Mouse (Mus musculus) left cerebral cortex, postnatal 14 days (tissue): ENCODE results near the gene Runx1. TPM values are rescaled to one million over a fixed set of nuclear protein-coding genes. Genes with fewer than 3 reads are reported as not detected.

Experiments
- DNase-seq, 2 experiments: peaks; one replicate each; pipeline ENCODE4 v3.0.0; 2021 to 2022; ENCODE audit warnings: low spot score in 2 of 2, mixed read lengths in 1 of 2
- intact Hi-C: fragments of 180-260 bp; cut with DNase I; formaldehyde crosslinking; loops from one replicate; pipeline ENCODE4 v1.15.1; 2025
- total RNA-seq, 2 experiments: library from RNA; stranded (reverse); gene quantifications; 2 replicates each; pipeline ENCODE4 v1.2.3; 2021

Runx1 gene
- total RNA-seq, 2 experiments from 2014 or later: 1.4 to 1.8 TPM

DNA sequence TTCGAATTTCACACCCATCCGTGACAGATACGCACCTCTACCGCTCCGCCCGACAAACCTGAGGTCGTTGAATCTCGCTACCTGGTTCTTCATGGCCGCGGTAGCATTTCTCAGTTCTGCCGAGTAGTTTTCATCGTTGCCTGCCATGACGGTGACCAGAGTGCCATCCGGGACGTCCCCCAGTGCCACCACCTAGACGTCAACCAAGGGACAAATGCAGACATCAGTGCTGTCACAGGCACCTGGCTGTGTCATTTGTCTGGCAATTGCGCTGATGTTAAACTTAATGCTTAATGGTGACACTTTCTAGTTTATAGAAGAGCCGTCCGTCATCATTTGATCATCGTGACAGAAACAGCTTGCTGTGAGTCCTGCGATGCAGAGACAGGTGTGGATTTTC, 137.0 kb downstream of the Runx1 start:
- intact Hi-C loops: no loop called here
- DNase-seq: no peak

- no peak for DNase-seq
- intact Hi-C loops: no loop called here
Measured at GRCm38 (mm10) chr16:92686978-92687377, 139.0 kb downstream of the Runx1 start.

DNA sequence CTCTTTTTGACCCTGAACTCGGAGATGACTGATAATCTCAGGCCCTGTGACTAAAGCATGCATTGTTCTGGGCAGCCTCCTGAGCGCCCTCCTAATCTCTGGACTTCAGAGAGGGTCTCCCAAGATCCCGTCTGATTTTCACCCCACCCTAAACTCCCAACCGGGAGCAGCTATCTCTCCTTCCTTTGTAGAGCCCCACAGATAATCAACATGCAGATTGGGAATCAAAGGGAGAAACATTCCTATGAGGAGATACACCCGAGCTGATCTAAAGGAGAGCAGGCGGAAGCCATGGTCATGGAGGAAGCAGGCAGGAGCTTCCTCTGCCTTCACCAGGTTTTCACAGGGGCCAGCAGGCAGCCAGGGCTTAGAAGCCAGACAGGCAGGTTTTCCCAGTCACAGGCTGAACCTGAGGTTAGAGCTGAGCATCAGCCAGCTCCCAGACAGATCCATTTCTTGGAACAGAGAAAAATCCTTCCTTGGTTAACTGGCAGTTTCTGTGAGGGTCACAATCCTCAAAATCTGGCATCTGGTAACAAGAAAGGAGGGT, 140.1 kb downstream of the Runx1 start:
- intact Hi-C loops: no loop called here
- DNase-seq: no peak

DNA sequence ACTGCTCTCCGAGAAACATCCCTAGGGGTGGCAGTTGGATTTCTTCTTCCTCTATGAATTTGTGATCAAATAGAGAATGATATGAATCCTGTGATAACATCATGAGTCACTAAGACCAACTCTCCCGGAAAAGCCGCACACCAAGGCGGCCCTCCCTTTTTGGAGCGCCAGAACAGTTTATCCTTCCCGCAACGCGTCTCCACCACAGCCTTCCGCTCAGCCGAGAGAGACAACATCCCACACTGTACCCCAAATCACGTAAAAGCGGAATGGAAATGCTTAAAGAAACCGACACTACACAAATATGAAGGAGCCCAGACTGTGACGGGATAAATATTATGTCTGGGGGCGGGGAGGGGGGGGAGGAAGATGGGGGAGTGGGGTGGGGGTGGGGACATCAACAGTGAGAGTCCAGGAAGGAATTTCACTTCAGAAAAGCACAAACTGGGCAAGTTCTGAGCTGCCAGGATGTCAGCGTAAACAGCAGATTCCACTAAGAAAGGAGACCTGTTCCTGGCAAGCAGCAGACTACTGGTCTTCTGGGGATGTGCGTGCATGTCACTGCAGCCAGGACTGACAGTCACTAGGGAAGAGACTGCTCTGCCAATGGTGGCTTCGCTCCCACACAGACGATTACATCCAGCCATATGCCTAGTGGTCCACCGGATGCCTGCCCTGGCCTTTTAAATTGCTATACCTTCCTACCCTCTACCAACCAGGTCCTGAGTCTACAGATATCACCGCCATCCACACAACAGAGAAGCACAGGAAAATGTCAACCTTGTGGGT, 141.3 kb downstream of the Runx1 start:
- intact Hi-C loops: no loop called here
- DNase-seq: no peak

DNA sequence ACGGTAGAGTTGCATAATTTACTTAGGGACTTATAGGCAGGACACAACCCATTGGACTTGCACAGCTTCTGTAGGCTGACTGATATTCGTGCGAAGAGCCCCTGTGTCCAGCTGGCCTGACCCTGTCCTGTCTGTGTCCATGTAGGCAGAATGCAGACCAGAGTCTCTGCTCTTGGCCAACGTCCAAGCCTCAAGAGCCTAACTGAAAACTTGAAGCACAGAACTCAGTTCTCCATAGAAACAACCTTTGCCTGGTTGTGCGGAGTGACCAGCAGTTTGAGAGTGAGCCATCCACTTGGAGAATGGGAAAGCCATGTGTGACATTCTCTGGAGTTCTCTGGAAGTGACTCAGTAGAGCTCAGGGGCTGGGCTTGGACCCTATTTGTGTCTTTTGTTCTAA, 149.3 kb downstream of the Runx1 start:
- DNase-seq: no peak
- intact Hi-C loops: no loop called here

GRCm38 (mm10) chr16:92675677-92676076, 150.3 kb downstream of the Runx1 start:
- intact Hi-C loops: no loop called here
- no peak for DNase-seq

GRCm38 (mm10) chr16:92674916-92675450, 151.0 kb downstream of the Runx1 start:
- intact Hi-C loops: no loop called here
- no peak for DNase-seq

- DNase-seq: no peak
- intact Hi-C loops: no loop called here
Measured at GRCm38 (mm10) chr16:92674121-92674816, 151.7 kb downstream of the Runx1 start.

DNA sequence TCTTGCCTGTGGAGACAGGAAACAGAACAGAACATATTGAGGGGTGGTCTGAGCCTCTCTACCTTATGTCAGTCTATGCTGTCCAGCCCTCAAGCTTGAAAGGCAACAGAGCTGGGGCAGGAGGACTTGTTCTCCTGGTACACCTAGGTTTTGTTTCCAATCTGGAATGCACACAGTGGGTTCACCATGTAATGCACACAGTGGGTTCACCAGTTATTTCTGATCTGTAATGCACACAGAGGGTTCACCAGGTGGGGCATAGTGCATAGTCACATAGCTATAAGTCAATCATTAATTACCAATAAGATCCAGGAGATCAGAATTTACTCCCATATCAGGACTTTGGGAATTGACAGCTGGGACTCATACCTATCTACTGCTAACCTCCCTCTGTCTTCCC, 157.1 kb downstream of the Runx1 start:
- intact Hi-C loops: no loop called here

DNA sequence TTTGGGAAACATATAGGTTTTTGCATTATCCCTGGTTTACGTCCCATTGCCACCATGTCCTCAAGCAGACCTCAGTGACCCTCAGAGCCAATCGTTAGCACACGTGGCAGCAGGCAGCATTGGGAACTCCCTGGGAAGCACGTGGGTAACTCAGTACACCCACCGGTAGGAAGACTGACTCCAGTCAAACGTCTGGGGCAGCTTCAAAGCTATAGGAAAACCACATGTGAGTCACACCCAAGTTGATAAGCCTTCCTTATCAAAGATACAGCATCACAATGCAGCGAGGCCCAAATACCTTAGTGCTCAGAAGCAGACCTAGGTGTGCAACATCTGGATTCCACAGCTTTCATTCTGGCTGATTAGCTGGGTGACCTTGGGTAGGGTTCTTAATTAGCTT, 164.2 kb downstream of the Runx1 start:
- DNase-seq: no peak
- intact Hi-C loops: no loop called here

More for the DNA sequence above, 157.1 kb downstream of the Runx1 start:
- no peak for DNase-seq

- intact Hi-C loops: no loop called here
Measured at GRCm38 (mm10) chr16:92656750-92657149, 169.2 kb downstream of the Runx1 start.

DNA sequence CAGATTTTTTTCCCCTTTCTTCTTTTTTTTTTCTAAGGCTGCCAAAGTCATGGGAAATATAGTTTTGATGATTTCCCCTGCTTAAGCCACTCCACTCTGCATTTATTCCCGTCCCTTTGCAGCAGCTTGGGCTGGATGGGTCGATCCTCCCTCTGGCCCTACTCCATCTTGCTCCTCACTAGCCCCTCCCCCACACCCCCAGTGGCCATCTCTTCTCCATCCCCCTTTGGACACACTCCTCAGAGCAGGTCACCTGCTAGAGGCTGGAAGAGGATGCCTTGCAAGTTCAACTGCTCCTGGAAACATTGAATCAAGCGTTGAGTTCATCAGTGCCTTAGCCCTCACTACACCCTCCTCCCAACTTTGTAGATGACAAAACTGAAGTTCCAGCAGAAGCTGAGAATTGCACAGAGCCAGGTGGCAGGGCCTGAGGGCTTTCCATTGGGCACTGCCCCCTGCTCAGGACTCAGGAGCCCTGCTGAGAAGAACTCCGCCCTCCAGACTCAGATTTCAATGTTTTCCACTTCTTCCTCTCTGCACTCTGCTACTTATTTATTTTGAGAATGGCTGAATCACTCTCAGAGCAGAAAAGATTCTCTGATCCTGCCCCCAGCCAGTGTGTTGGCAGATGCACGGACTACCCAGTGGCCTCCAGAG, 171.5 kb downstream of the Runx1 start:
- DNase-seq: no peak
- intact Hi-C loops: no loop called here

More at GRCm38 (mm10) chr16:92656750-92657149, 169.2 kb downstream of the Runx1 start:
- no peak for DNase-seq

GRCm38 (mm10) chr16:92653816-92654215, 172.1 kb downstream of the Runx1 start:
- intact Hi-C loops: no loop called here
- DNase-seq: no peak

DNA sequence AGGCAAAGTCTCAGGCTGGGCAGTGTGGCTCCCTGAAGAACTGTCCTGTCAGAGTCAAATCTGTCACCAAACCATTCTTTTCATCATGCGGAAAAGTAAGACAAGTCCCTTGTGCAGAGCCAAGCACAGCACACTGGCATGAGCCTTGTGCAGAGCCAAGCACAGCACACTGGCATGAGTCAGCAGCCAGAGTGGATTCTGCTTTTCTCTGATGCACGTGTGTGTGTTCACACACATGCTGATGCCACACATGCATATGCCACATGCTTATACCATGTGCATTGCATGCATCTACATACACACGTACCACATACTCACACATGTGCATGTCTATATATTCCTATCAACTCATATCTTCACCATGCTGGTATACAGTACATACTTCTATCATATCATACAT, 174.7 kb downstream of the Runx1 start:
- no peak for DNase-seq
- intact Hi-C loops: no loop called here

- intact Hi-C loops: no loop called here
Measured at GRCm38 (mm10) chr16:92646153-92646552, 179.8 kb downstream of the Runx1 start.

DNA sequence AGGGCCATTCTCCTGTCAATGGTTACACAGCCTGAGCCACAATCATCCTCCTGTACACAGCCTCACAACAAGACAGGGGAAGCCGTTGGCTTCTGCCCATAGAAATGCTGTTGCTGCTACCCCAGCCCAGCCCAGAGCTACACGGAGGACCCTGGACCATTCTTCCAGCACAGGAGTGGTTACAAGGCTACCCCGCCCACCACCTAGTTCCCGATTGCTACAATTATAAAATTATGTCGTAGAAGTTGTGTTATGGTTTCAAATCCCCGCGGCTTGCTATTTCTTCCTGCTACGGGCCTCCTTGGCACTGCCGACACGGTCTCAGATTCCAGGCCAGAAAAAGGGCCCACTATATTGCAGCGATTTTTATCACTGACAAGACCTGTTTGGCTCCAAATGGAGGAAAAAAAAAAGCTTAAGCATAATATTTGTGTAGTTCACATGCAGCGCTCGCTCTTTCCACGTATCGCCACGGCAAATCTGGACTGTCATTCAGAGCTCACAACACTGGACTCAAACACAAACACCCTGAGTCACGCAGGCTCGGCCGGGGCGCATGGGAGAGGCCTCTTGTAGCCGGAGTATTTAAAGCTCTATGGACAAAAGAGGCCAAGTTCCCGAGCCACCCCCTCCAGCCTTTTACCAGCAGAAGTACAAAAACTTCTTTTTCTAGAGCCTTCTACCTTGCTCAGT, 180.4 kb downstream of the Runx1 start:
- intact Hi-C loops: no loop called here
- DNase-seq: no peak

More at GRCm38 (mm10) chr16:92646153-92646552, 179.8 kb downstream of the Runx1 start:
- DNase-seq: no peak

DNA sequence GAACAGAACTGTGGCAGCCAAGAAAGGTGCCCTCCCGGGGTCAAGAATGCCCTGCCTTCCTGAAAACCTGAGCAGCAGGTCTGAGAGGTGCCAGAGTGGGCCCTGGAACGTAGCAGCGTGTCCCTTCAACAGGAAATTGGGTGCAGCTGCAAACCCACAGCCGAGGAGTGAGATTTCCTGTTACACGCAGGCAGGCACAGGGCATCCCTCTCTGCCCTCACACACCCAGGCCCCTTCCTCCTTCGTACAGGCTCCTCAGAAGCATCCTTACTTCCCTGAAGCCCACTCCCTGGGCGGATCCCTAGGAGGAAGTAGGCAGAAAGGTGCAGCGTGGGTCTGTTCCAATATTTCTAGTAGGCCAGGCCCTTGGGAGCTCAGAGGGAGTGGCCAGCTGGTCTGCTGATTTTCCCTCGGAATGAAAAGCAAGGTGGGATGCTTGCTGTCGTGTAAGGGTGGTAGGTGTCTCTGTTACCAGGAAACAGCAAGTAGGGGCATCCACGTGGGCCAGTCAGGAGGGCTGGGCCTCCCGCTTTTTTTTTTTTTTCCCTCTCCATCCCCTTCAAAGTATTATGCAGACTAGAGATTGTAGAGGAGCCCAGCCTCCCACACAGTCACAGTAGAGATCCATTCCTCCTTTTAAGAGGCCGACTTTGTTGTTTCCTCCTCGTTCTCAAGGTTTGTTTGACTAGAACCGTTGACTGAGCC, 181.1 kb downstream of the Runx1 start:
- intact Hi-C loops: no loop called here
- no peak for DNase-seq

DNA sequence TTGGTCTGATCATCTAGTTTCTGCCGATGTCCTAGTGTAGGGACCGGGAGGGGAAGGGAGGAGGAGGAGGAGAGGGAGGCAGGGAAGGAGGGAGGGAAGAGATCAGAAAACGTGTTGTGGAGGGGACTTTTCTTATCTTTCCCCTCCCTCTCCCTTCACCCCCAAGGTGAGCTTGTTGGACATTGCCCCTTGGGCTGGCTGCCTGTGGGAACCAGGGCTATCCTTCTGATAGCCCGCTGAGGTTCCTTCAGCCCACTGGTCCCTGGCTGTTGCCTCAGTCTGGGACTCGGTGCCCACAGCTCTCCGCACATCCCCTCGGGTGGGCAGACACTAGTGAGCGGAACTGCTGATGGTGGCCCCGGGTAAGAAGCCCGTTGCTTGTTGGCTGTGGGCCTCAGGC, 181.6 kb downstream of the Runx1 start:
- intact Hi-C loops: no loop called here
- DNase-seq: no peak

- DNase-seq: no peak
- intact Hi-C loops: no loop called here
Measured at GRCm38 (mm10) chr16:92642283-92642682, 183.7 kb downstream of the Runx1 start.
